Mouse (Mus musculus) heart, adult 11 months (tissue): ENCODE results near the gene Wdr41.

Experiments used
- DNase-seq: peaks from one replicate; pipeline ENCODE4 v3.0.0; 2022

Gene Wdr41

GRCm38 (mm10) chr13:94976219-94977186 lies at the start of gene Wdr41:
Wdr41 (plus strand) TSS chr13:94976344.
- DNase-seq, result peak; percentile 99

GRCm38 (mm10) chr13:94928086-94928485 lies 48.1 kb upstream of the Wdr41 start:
- DNase-seq, result no peak

GRCm38 (mm10) chr13:94938418-94938817 lies 37.7 kb upstream of the Wdr41 start:
- no peak for DNase-seq

GRCm38 (mm10) chr13:94940104-94940503 lies 36.0 kb upstream of the Wdr41 start:
- no peak for DNase-seq

- DNase-seq, result no peak
Observed at GRCm38 (mm10) chr13:94941230-94941629, 34.9 kb upstream of the Wdr41 start.

GRCm38 (mm10) chr13:94955941-94956340 lies 20.2 kb upstream of the Wdr41 start:
- no peak for DNase-seq

- DNase-seq, result no peak
Observed at GRCm38 (mm10) chr13:94957965-94958364, 18.2 kb upstream of the Wdr41 start.

GRCm38 (mm10) chr13:94969992-94970553 lies 6.1 kb upstream of the Wdr41 start:
- no peak for DNase-seq

GRCm38 (mm10) chr13:94975828-94976218 lies 321 bp upstream of the Wdr41 start:
- DNase-seq, result no peak

GRCm38 (mm10) chr13:94979081-94979480 lies 2.9 kb downstream of the Wdr41 start:
- peak; percentile 85 for DNase-seq

GRCm38 (mm10) chr13:94990516-94990915 lies 14.4 kb downstream of the Wdr41 start:
- no peak for DNase-seq

GRCm38 (mm10) chr13:95007281-95007680 lies 31.1 kb downstream of the Wdr41 start:
- DNase-seq, result no peak

- DNase-seq, result no peak
Observed at GRCm38 (mm10) chr13:95009261-95009660, 33.1 kb downstream of the Wdr41 start.

- no peak for DNase-seq
Observed at GRCm38 (mm10) chr13:95011546-95012257, 35.6 kb downstream of the Wdr41 start.

GRCm38 (mm10) chr13:95017278-95017677 lies 41.1 kb downstream of the Wdr41 start:
- DNase-seq, result peak; percentile 53

- DNase-seq, result peak; percentile 87
Observed at GRCm38 (mm10) chr13:95017916-95018315, 41.8 kb downstream of the Wdr41 start.

- peak; percentile 81 for DNase-seq
Observed at GRCm38 (mm10) chr13:95019345-95019744, 43.2 kb downstream of the Wdr41 start.

GRCm38 (mm10) chr13:95020216-95020615 lies 44.1 kb downstream of the Wdr41 start:
- peak; percentile 82 for DNase-seq

GRCm38 (mm10) chr13:95030828-95031227 lies 54.7 kb downstream of the Wdr41 start:
- no peak for DNase-seq

GRCm38 (mm10) chr13:95032127-95032831 lies 56.1 kb downstream of the Wdr41 start:
- no peak for DNase-seq

GRCm38 (mm10) chr13:95032973-95033372 lies 56.8 kb downstream of the Wdr41 start:
- peak; percentile 92 for DNase-seq

- no peak for DNase-seq
Observed at GRCm38 (mm10) chr13:95034094-95034493, 58.0 kb downstream of the Wdr41 start.

GRCm38 (mm10) chr13:95034715-95035114 lies 58.6 kb downstream of the Wdr41 start:
- DNase-seq, result no peak
